In the genomic region with DNA sequence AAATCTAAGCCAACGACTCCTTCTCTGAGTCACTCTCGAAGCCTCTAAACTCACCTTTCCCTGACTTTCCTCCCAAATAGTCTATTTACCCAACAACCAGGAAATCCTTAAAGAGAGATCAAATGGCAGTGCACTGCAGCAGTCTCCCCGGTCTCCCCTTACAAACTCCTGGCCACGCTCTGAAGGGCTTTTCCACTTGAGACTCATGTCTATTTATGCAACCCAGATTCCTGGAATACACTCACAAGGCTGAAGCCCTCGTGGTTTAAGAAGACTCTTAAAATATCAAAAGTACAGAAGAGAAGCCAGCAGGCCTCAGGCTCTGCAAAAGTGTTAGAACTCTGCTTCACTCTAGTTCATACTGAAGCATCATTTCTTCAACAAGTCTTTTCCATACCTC, we compare ENCODE assay signal across 24 mouse cellular contexts.
A peak's percentile ranks its signal among the peaks of the same experiment; 100 is the strongest.
DNase-seq lines count a peak whose midpoint lies in the region; ATAC-seq and TF ChIP-seq lines count a peak whose summit lies in the region.
"Had no signal": no experiment of that assay in that cellular context is flagged by ENCODE, and none has a peak within 500 bp of the region (broad histone marks: within the 10 kb centered on the region; RNA-seq: fewer than 3 reads in every experiment).

No protein-coding gene starts in this region.

- peak; percentile 69 for ATAC-seq in frontal cortex, adult (ENCODE audit: low TSS enrichment)
- no peak for ATAC-seq in limb, embryonic 14.5 days (ENCODE audit: low FRiP score, low read depth)
- ATAC-seq in lung, postnatal 0 days, result peak; percentile 98
- no peak for ATAC-seq in midbrain, embryonic 11.5 days (ENCODE audit: low FRiP score)
- ATAC-seq: forebrain, embryonic 14.5 days; hindbrain, embryonic 16.5 days; intestine, embryonic 16.5 days had no signal

- no peaks in the 10 kb centered on the region for H3K9me3 ChIP-seq in limb, embryonic 14.5 days (ENCODE audit: control insufficient read depth, low read length)
- H3K9me3 ChIP-seq in limb, embryonic 10.5 days (replicated peaks), result no peaks in the 10 kb centered on the region
- H3K9me3 ChIP-seq in lung, postnatal 0 days (ENCODE audit: low read length), result no peaks in the 10 kb centered on the region
- H3K9me3 ChIP-seq in midbrain, embryonic 11.5 days (ENCODE audit: control insufficient read depth, low read length), result no peaks in the 10 kb centered on the region
- H3K9me3 ChIP-seq: embryonic facial prominence, embryonic 15.5 days; hindbrain, embryonic 10.5 days; limb, embryonic 15.5 days; midbrain, embryonic 10.5 days had no signal

- H3K4me2 ChIP-seq in limb, embryonic 14.5 days (replicated peaks; ENCODE audit: low read depth, low read length, severe bottlenecking), result no peak overlapping the region
- no peak overlapping the region for H3K4me2 ChIP-seq in lung, postnatal 0 days (replicated peaks; ENCODE audit: low read depth, low read length)
- no peak overlapping the region for H3K4me2 ChIP-seq in midbrain, embryonic 11.5 days
- H3K4me2 ChIP-seq: embryonic facial prominence, embryonic 15.5 days; limb, embryonic 15.5 days had no signal

- H3K4me3 ChIP-seq in limb, embryonic 14.5 days (replicated peaks; ENCODE audit: low read length), result no peak overlapping the region
- H3K4me3 ChIP-seq in limb, embryonic 10.5 days, result no peak overlapping the region
- no peak overlapping the region for H3K4me3 ChIP-seq in lung, postnatal 0 days (ENCODE audit: low read depth, low read length)
- H3K4me3 ChIP-seq in midbrain, embryonic 11.5 days (ENCODE audit: low read depth, low read length), result no peak overlapping the region
- H3K4me3 ChIP-seq: embryonic facial prominence, embryonic 15.5 days; hindbrain, embryonic 10.5 days; limb, embryonic 15.5 days; midbrain, embryonic 10.5 days had no signal

- no peak overlapping the region for H3K9ac ChIP-seq in limb, embryonic 14.5 days (ENCODE audit: low read depth, low read length, severe bottlenecking)
- no peak overlapping the region for H3K9ac ChIP-seq in lung, postnatal 0 days (replicated peaks; ENCODE audit: low read depth)
- no peak overlapping the region for H3K9ac ChIP-seq in midbrain, embryonic 11.5 days (ENCODE audit: low read length)
- H3K9ac ChIP-seq: embryonic facial prominence, embryonic 15.5 days; limb, embryonic 15.5 days; liver, embryonic 14.5 days had no signal

- WGBS in limb, embryonic 14.5 days, result 48% methylated on average over 5 of the region's 5 CpGs
- 88% methylated on average over 5 of the region's 5 CpGs for whole genome bisulfite sequencing in limb, embryonic 10.5 days
- WGBS in lung, postnatal 0 days, result 53% methylated on average over 5 of the region's 5 CpGs
- 80% methylated on average over 5 of the region's 5 CpGs for WGBS in midbrain, embryonic 11.5 days

- H3K27ac ChIP-seq in limb, embryonic 14.5 days (replicated peaks; ENCODE audit: low read depth, low read length), result no peak overlapping the region
- H3K27ac ChIP-seq in limb, embryonic 10.5 days, result no peak overlapping the region
- no peak overlapping the region for H3K27ac ChIP-seq in lung, postnatal 0 days (ENCODE audit: low read length)
- no peak overlapping the region for H3K27ac ChIP-seq in midbrain, embryonic 11.5 days (ENCODE audit: low read depth, low read length)
- H3K27ac ChIP-seq: embryonic facial prominence, embryonic 15.5 days; hindbrain, embryonic 10.5 days; limb, embryonic 15.5 days; liver, embryonic 14.5 days; midbrain, embryonic 10.5 days; stomach, postnatal 0 days had no signal

- no peaks in the 10 kb centered on the region for H3K4me1 ChIP-seq in limb, embryonic 14.5 days (ENCODE audit: control insufficient read depth, insufficient read depth, low read length)
- H3K4me1 ChIP-seq in limb, embryonic 10.5 days, result no peaks in the 10 kb centered on the region
- no peaks in the 10 kb centered on the region for H3K4me1 ChIP-seq in lung, postnatal 0 days (ENCODE audit: insufficient read depth, low read depth, low read length)
- no peaks in the 10 kb centered on the region for H3K4me1 ChIP-seq in midbrain, embryonic 11.5 days (ENCODE audit: control insufficient read depth, insufficient read depth, low read length)
- H3K4me1 ChIP-seq: hindbrain, embryonic 10.5 days; limb, embryonic 15.5 days; midbrain, embryonic 10.5 days had no signal

- peak; percentile 87 for TF ChIP-seq EP300 in lung, postnatal 0 days (IDR thresholded peaks at IDR 0.05)

- no peak for TF ChIP-seq CTCF in lung, postnatal 0 days (IDR thresholded peaks at IDR 0.05)

- H3K36me3 ChIP-seq in limb, embryonic 14.5 days (ENCODE audit: control insufficient read depth, insufficient read depth, low read length), result no peaks in the 10 kb centered on the region
- no peaks in the 10 kb centered on the region for H3K36me3 ChIP-seq in limb, embryonic 10.5 days
- H3K36me3 ChIP-seq in lung, postnatal 0 days (ENCODE audit: insufficient read depth, low read length), result no peaks in the 10 kb centered on the region
- no peaks in the 10 kb centered on the region for H3K36me3 ChIP-seq in midbrain, embryonic 11.5 days (ENCODE audit: control insufficient read depth, insufficient read depth, low read length)
- H3K36me3 ChIP-seq: embryonic facial prominence, embryonic 15.5 days; hindbrain, embryonic 10.5 days; limb, embryonic 15.5 days; midbrain, embryonic 10.5 days had no signal

- H3K27me3 ChIP-seq in limb, embryonic 14.5 days (ENCODE audit: control insufficient read depth, insufficient read depth, low read length), result no peaks in the 10 kb centered on the region
- no peaks in the 10 kb centered on the region for H3K27me3 ChIP-seq in limb, embryonic 10.5 days (ENCODE audit: low read depth, poor library complexity, severe bottlenecking)
- no peaks in the 10 kb centered on the region for H3K27me3 ChIP-seq in lung, postnatal 0 days (replicated peaks; ENCODE audit: insufficient read depth, low read length)
- no peaks in the 10 kb centered on the region for H3K27me3 ChIP-seq in midbrain, embryonic 11.5 days (ENCODE audit: control insufficient read depth, insufficient read depth, low read length)
- H3K27me3 ChIP-seq: embryonic facial prominence, embryonic 15.5 days; limb, embryonic 15.5 days had no signal

- DNase-seq in frontal cortex, postnatal 36 days (ENCODE audit: low spot score in 2 of 2), result no peak
- peak; percentile 31 for DNase-seq in limb, embryonic 14.5 days (ENCODE audit: low spot score)
- no peak for DNase-seq in limb, embryonic 10.5 days (ENCODE audit: low spot score)
- peak; percentile 88 for DNase-seq in lung, postnatal 0 days (ENCODE audit: low spot score)
- no peak for DNase-seq in cerebellum, adult 8-10 months
- no peak for DNase-seq in midbrain, embryonic 11.5 days (ENCODE audit: low spot score, missing footprints)
- DNase-seq: adrenal gland, adult 8-10 months; cerebellum, adult 18-20 months; cerebellum, postnatal 25 days; kidney, adult 9 months; kidney, postnatal 4 days; right cerebral cortex, adult 18-20 months; thymus, adult 2 months; thymus, postnatal 4 days had no signal

- TF ChIP-seq POLR2A in limb, embryonic 14.5 days (IDR thresholded peaks at IDR 0.05; ENCODE audit: borderline replicate concordance, extremely low read depth, insufficient read depth, insufficient read length), result no peak

Comparison
In these comparisons a context has a peak if more than half of its experiments do, and no peak if none do; other contexts are left out.
1. DNase-seq: peak in limb, embryonic 14.5 days (single experiment) and lung, postnatal 0 days (single experiment); none in frontal cortex, postnatal 36 days (0 of 2), limb, embryonic 10.5 days (single experiment), cerebellum, adult 8-10 months (single experiment) and midbrain, embryonic 11.5 days (single experiment).
2. ATAC-seq: peak in frontal cortex, adult (single experiment) and lung, postnatal 0 days (single experiment); none in limb, embryonic 14.5 days (single experiment) and midbrain, embryonic 11.5 days (single experiment).